Mouse (Mus musculus): Measurements from ENCODE around the gene Bach1. TPM values are rescaled to one million over a fixed set of nuclear protein-coding genes. Genes with fewer than 3 reads are reported as not detected.
"Not testable (repeated sequence)": the region's sequence is repeated elsewhere in the genome, so short reads cannot be mapped to it uniquely, and the experiment has no call there.

The Bach1 gene
- total RNA-seq, 2 experiments from 2014 or later: 29.4 to 30.9 TPM

- no peak for DNase-seq (ENCODE audit: low spot score in 2 of 2)
Observed at GRCm38 (mm10) chr16:87678667-87679066, 20.1 kb upstream of the Bach1 start.

- DNase-seq (ENCODE audit: low spot score in 2 of 2): no peak
Observed at GRCm38 (mm10) chr16:87680912-87681634, 17.7 kb upstream of the Bach1 start.

GRCm38 (mm10) chr16:87681848-87682247 lies 16.9 kb upstream of the Bach1 start:
- DNase-seq (ENCODE audit: low spot score in 2 of 2): no peak

- no peak for DNase-seq (ENCODE audit: low spot score in 2 of 2)
Observed at GRCm38 (mm10) chr16:87686458-87686857, 12.3 kb upstream of the Bach1 start.

- DNase-seq (ENCODE audit: low spot score in 2 of 2): no peak
Observed at GRCm38 (mm10) chr16:87687346-87687745, 11.4 kb upstream of the Bach1 start.

GRCm38 (mm10) chr16:87688328-87688727 lies 10.4 kb upstream of the Bach1 start:
- not testable (repeated sequence) for DNase-seq (ENCODE audit: low spot score in 2 of 2)

- not testable (repeated sequence) for DNase-seq (ENCODE audit: low spot score in 2 of 2)
Observed at GRCm38 (mm10) chr16:87688823-87689222, 9.9 kb upstream of the Bach1 start.

- no peak for DNase-seq (ENCODE audit: low spot score in 2 of 2)
Observed at GRCm38 (mm10) chr16:87689225-87689624, 9.5 kb upstream of the Bach1 start.

- DNase-seq (ENCODE audit: low spot score in 2 of 2): no peak
Observed at GRCm38 (mm10) chr16:87690506-87690905, 8.2 kb upstream of the Bach1 start.

- no peak for DNase-seq (ENCODE audit: low spot score in 2 of 2)
Observed at GRCm38 (mm10) chr16:87691102-87691501, 7.6 kb upstream of the Bach1 start.

- DNase-seq (ENCODE audit: low spot score in 2 of 2): no peak
Observed at GRCm38 (mm10) chr16:87692591-87692990, 6.2 kb upstream of the Bach1 start.

GRCm38 (mm10) chr16:87697707-87698365 lies 909 bp upstream of the Bach1 start:
- no peak for DNase-seq (ENCODE audit: low spot score in 2 of 2)

- DNase-seq (ENCODE audit: low spot score in 2 of 2): peak in 1 of 2 experiments; percentile 40
Observed at GRCm38 (mm10) chr16:87699306-87699692, 554 bp downstream of the Bach1 start.

- DNase-seq (ENCODE audit: low spot score in 2 of 2): no peak
Observed at GRCm38 (mm10) chr16:87699693-87700394, 1.1 kb downstream of the Bach1 start.

- no peak for DNase-seq (ENCODE audit: low spot score in 2 of 2)
Observed at GRCm38 (mm10) chr16:87700395-87700765, 1.6 kb downstream of the Bach1 start.

GRCm38 (mm10) chr16:87701891-87702290 lies 3.1 kb downstream of the Bach1 start:
- DNase-seq (ENCODE audit: low spot score in 2 of 2): no peak

- no peak for DNase-seq (ENCODE audit: low spot score in 2 of 2)
Observed at GRCm38 (mm10) chr16:87702881-87703280, 4.1 kb downstream of the Bach1 start.

- DNase-seq (ENCODE audit: low spot score in 2 of 2): no peak
Observed at GRCm38 (mm10) chr16:87704225-87704624, 5.5 kb downstream of the Bach1 start.

GRCm38 (mm10) chr16:87705892-87706589 lies 7.3 kb downstream of the Bach1 start:
- no peak for DNase-seq (ENCODE audit: low spot score in 2 of 2)

- DNase-seq (ENCODE audit: low spot score in 2 of 2): no peak
Observed at GRCm38 (mm10) chr16:87707335-87707734, 8.6 kb downstream of the Bach1 start.

- DNase-seq (ENCODE audit: low spot score in 2 of 2): no peak
Observed at GRCm38 (mm10) chr16:87708570-87708969, 9.8 kb downstream of the Bach1 start.

GRCm38 (mm10) chr16:87709144-87709543 lies 10.4 kb downstream of the Bach1 start:
- no peak for DNase-seq (ENCODE audit: low spot score in 2 of 2)
